Mouse (Mus musculus) left cerebral cortex, adult 9 months (tissue): ENCODE measurements around the gene Cnot3.
"Not testable (repeated sequence)": the region's sequence is repeated elsewhere in the genome, so short reads cannot be mapped to it uniquely, and the experiment has no call there.

Experiments used
- DNase-seq, 2 experiments: peaks; one replicate each; pipeline ENCODE4 v3.0.0; 2022; ENCODE audit warnings: low spot score in 2 of 2

Cnot3 gene

GRCm38 (mm10) chr7:3646641-3647040 is 1.6 kb downstream of the Cnot3 start:
- DNase-seq = no peak

GRCm38 (mm10) chr7:3656966-3657365 is 11.9 kb downstream of the Cnot3 start:
- no peak for DNase-seq

- DNase-seq = no peak
Measured at GRCm38 (mm10) chr7:3658578-3658977, 13.5 kb downstream of the Cnot3 start.

GRCm38 (mm10) chr7:3664524-3665214 is 19.6 kb downstream of the Cnot3 start:
- no peak for DNase-seq

- DNase-seq = peak; percentile 92 to 98
Measured at GRCm38 (mm10) chr7:3665215-3666114, 20.4 kb downstream of the Cnot3 start, which contains the start of gene Leng1. TSS of gene Leng1 (minus strand) at chr7:3665840.

- DNase-seq = no peak
Measured at GRCm38 (mm10) chr7:3666921-3667391, 21.9 kb downstream of the Cnot3 start.

- DNase-seq = peak in 1 of 2 experiments; percentile 82
Measured at GRCm38 (mm10) chr7:3674507-3675227, 29.6 kb downstream of the Cnot3 start.

- no peak for DNase-seq
Measured at GRCm38 (mm10) chr7:3675228-3675548, 30.1 kb downstream of the Cnot3 start.

GRCm38 (mm10) chr7:3676371-3676770 is 31.3 kb downstream of the Cnot3 start:
- DNase-seq = no peak

GRCm38 (mm10) chr7:3677342-3677741 is 32.3 kb downstream of the Cnot3 start, which contains the start of gene Tmc4:
TSS of gene Tmc4 (minus strand) at chr7:3677553.
- no peak for DNase-seq

- DNase-seq = peak in 1 of 2 experiments; percentile 35
Measured at GRCm38 (mm10) chr7:3683908-3684550, 39.0 kb downstream of the Cnot3 start.

GRCm38 (mm10) chr7:3684698-3685097 is 39.6 kb downstream of the Cnot3 start:
- DNase-seq = no peak

- no peak for DNase-seq
Measured at GRCm38 (mm10) chr7:3685400-3686187, 40.5 kb downstream of the Cnot3 start.

- no peak for DNase-seq
Measured at GRCm38 (mm10) chr7:3691919-3692318, 46.9 kb downstream of the Cnot3 start.

GRCm38 (mm10) chr7:3692382-3692986 is 47.4 kb downstream of the Cnot3 start, which contains the start of gene Tsen34:
TSS of gene Tsen34 (plus strand) at chr7:3692863.
- DNase-seq = no peak

- peak; percentile 98 to 99 for DNase-seq
Measured at GRCm38 (mm10) chr7:3692987-3693808, 48.1 kb downstream of the Cnot3 start, which contains the start of gene Mboat7. TSS of gene Mboat7 (minus strand) at chr7:3693523.

GRCm38 (mm10) chr7:3693809-3694075 is 48.7 kb downstream of the Cnot3 start:
- DNase-seq = no peak

- DNase-seq = peak in 1 of 2 experiments; percentile 54
Measured at GRCm38 (mm10) chr7:3694076-3694948, 49.2 kb downstream of the Cnot3 start.

- DNase-seq = not testable (repeated sequence)
Measured at GRCm38 (mm10) chr7:3694949-3695305, 49.9 kb downstream of the Cnot3 start.
